Mouse (Mus musculus): ENCODE results near the gene Rasgrf2. TPM values are rescaled to one million over a fixed set of nuclear protein-coding genes. Genes with fewer than 3 reads are reported as not detected.

Gene Rasgrf2
- polyA plus RNA-seq, 1 experiment from 2014 or later, result 0.29 TPM

DNA sequence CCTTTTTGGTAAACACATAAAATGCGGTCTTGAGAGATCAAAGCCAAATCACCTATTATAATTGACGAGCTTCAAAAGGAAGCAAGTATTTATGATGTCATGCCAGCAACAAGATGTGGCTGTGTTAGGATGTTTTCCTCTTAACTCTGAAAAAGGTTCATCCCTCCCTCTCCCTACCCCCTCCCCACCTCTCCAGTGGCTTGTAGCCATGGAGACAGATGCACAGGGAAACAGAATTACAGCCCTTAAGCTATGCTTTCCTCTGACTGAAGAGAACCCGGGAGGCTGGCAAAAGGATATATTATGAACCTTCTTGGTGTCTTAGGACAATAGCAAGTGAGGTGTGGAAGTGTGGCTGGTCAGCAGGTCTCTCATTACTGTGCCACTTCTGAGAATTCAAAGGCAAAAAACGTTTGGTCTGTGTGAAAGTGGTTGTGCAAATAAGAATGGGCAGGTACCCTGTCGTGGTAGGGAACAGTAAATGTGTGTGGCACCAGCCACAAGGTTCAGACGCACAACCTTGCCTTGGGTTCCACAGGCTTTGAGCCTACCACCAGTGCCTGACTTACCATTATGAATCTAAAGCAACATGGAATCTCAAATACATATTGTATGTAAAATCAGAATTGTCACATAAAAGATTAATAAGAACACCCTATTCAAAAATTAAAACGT, 145.4 kb downstream of the Rasgrf2 start:
- WGBS, result 65% methylated on average over 7 of the region's 7 CpGs
- ATAC-seq (replicated peaks; ENCODE audit: insufficient number of reproducible peaks, insufficient read depth, low FRiP score, low read depth), result no peak
- Histone ChIP-seq H3K9ac (no peak overlapping the region), H3K27ac (no peak overlapping the region), H3K4me1 (replicated peaks) (0 out of 2 replicates have a peak, but pooled peaks cover 2% of the 10 kb centered on the region), H3K36me3 (no peaks in the 10 kb centered on the region), H3K4me2 (no peak overlapping the region), H3K9me3 (replicated peaks) (no peaks in the 10 kb centered on the region), H3K4me3 (no peak overlapping the region), H3K27me3 (no peaks in the 10 kb centered on the region)

DNA sequence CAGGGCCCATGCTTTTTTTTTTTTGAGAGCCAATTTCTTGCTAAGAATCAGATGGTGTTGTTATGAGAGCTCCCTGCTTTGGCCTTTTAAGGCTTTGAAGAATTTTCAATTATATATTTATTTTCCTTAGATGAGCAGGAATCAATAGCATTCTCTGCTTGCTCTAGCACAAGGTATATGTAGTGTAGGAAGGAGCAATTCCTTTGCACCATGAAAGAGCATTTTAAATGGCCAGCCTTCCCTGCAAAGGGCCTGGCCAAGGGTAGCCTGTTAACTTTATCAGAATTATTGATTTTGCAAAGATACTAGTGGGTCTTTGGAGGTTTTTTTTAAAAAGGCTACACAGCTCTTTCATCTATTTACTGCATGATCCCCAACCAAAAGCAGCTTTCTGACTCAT, 146.4 kb downstream of the Rasgrf2 start:
- Histone ChIP-seq H3K27me3 (no peaks in the 10 kb centered on the region), H3K4me1 (replicated peaks) (no peaks in the 10 kb centered on the region), H3K9me3 (replicated peaks) (no peaks in the 10 kb centered on the region), H3K9ac (no peak overlapping the region), H3K4me3 (no peak overlapping the region), H3K4me2 (no peak overlapping the region), H3K36me3 (no peaks in the 10 kb centered on the region), H3K27ac (no peak overlapping the region)
- no peak for ATAC-seq (replicated peaks; ENCODE audit: insufficient number of reproducible peaks, insufficient read depth, low FRiP score, low read depth)

DNA sequence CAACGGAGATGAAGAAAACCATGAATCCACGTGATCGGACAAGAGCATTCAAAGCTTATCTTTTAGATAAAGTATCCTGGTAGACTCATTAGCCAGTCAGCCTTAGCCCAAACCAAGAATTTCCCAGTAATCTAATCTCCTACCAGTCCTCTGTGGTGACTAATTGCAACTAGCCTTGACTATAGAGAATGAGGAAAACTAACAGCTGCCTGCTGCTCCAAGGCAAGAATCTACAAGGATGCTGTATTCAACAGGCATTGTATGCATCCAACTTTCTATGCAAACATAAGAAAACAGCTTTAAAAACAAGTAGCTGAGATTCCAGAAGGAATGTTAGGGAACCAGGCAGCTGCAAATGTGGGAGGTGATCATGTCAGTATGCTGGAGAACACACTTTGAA, 149.4 kb downstream of the Rasgrf2 start:
- Histone ChIP-seq H3K4me3 (no peak overlapping the region), H3K4me2 (no peak overlapping the region), H3K27ac (no peak overlapping the region), H3K27me3 (no peaks in the 10 kb centered on the region), H3K9ac (no peak overlapping the region), H3K4me1 (replicated peaks) (no peaks in the 10 kb centered on the region), H3K9me3 (replicated peaks) (no peaks in the 10 kb centered on the region), H3K36me3 (no peaks in the 10 kb centered on the region)
- 21% methylated on average over 3 of the region's 3 CpGs for WGBS
- no peak for ATAC-seq (replicated peaks; ENCODE audit: insufficient number of reproducible peaks, insufficient read depth, low FRiP score, low read depth)

DNA sequence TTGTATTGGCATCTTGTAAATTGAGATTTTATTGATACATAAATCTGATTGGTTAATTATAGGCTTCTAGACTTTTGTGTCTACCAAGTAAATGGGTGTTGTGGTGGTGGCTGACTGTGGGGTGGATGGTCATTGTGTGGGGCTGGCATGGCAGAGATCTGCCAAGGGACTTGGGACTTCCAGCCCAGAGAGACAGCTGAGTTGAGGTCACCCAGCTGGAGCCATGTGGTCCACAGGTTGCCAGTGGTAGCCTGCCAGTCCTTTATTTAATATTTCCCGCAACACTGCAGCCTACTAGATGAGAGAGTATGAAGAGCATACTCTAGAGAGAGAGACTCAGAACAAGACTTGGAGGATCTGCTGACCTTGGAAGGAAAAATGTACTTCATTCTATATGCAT, 150.0 kb downstream of the Rasgrf2 start:
- H3K4me2 ChIP-seq, result no peak overlapping the region
- 97% methylated on average over 1 of the region's 1 CpGs for WGBS
- no peak overlapping the region for H3K4me3 ChIP-seq
- H3K9me3 ChIP-seq (replicated peaks), result no peaks in the 10 kb centered on the region
- no peak overlapping the region for H3K9ac ChIP-seq
- ATAC-seq (replicated peaks; ENCODE audit: insufficient number of reproducible peaks, insufficient read depth, low FRiP score, low read depth), result no peak
- H3K36me3 ChIP-seq, result no peaks in the 10 kb centered on the region
- no peaks in the 10 kb centered on the region for H3K4me1 ChIP-seq (replicated peaks)
- no peak overlapping the region for H3K27ac ChIP-seq
- H3K27me3 ChIP-seq, result no peaks in the 10 kb centered on the region

DNA sequence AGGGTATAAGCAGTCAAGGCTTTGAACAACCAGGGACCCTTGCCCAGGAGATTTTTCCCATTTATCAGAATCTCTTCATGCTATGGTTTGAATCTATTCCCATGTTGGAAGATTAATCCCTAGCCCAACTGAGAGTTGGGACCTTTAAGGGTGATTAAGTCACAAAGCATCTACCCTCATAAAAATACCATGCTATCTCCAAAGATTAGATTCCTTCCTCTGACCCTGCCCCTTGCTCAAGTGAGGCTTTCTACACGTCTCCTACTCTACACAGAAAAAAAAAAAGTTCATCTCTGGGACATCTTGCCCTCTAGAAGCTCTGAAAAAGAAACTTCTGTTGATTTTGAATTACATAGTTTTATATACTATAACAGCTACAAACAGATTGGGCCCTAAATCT, 154.5 kb downstream of the Rasgrf2 start:
- H3K27ac ChIP-seq, result no peak overlapping the region
- no peak overlapping the region for H3K9ac ChIP-seq
- H3K4me2 ChIP-seq, result no peak overlapping the region
- WGBS, result 23% methylated on average over 1 of the region's 1 CpGs
- H3K4me3 ChIP-seq, result no peak overlapping the region
- H3K36me3 ChIP-seq, result no peaks in the 10 kb centered on the region
- H3K9me3 ChIP-seq (replicated peaks), result no peaks in the 10 kb centered on the region
- ATAC-seq (replicated peaks; ENCODE audit: insufficient number of reproducible peaks, insufficient read depth, low FRiP score, low read depth), result no peak
- no peaks in the 10 kb centered on the region for H3K27me3 ChIP-seq
- no peaks in the 10 kb centered on the region for H3K4me1 ChIP-seq (replicated peaks)

DNA sequence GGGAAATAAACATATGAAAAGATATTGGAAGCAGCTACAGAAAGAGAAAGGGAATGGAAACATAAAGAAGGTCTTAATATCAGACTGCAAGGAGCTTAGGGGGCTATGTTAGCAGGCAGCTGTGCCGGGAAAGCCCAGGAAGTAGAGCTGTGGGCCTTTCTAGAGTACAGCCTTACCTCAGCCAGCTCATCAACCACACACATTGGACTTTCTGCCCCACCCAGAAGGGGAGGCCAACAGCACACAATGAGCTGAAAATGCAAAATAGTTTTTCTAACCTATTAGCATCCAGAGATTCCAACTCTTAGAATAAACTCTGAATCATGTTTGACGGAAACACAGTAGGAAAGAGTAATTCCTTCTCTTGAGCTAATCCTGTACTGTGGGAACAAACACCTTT, 154.9 kb downstream of the Rasgrf2 start:
- no peak for ATAC-seq (replicated peaks; ENCODE audit: insufficient number of reproducible peaks, insufficient read depth, low FRiP score, low read depth)
- no peaks in the 10 kb centered on the region for H3K27me3 ChIP-seq
- no peak overlapping the region for H3K4me2 ChIP-seq
- H3K27ac ChIP-seq, result no peak overlapping the region
- no peaks in the 10 kb centered on the region for H3K36me3 ChIP-seq
- no peak overlapping the region for H3K4me3 ChIP-seq
- no peaks in the 10 kb centered on the region for H3K9me3 ChIP-seq (replicated peaks)
- no peaks in the 10 kb centered on the region for H3K4me1 ChIP-seq (replicated peaks)
- H3K9ac ChIP-seq, result no peak overlapping the region
- WGBS, result 79% methylated on average over 2 of the region's 2 CpGs

DNA sequence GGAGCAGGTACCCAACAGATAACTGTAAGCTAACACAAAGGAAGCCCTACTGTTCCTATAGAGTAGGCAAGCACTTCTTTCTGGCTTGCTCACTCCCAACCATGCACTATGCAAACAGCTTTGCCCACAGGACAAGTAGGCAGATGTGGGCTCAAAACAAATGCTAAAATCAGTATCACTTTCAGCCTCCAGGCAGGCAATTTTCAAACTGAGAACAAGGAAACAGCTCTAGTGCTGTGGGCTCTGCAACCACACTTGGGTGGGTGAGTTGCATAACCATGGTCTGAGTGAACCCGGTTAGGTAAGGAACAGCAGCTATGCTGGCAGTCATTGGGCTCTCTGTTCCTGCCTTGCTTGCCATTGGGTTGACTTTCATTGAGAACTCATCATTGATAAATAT, 157.3 kb downstream of the Rasgrf2 start:
- no peaks in the 10 kb centered on the region for H3K4me1 ChIP-seq (replicated peaks)
- no peaks in the 10 kb centered on the region for H3K9me3 ChIP-seq (replicated peaks)
- H3K27me3 ChIP-seq, result no peaks in the 10 kb centered on the region
- no peak overlapping the region for H3K4me3 ChIP-seq
- no peak overlapping the region for H3K4me2 ChIP-seq
- no peaks in the 10 kb centered on the region for H3K36me3 ChIP-seq
- H3K9ac ChIP-seq, result no peak overlapping the region
- WGBS, result 76% methylated on average over 1 of the region's 1 CpGs
- H3K27ac ChIP-seq, result no peak overlapping the region
- ATAC-seq (replicated peaks; ENCODE audit: insufficient number of reproducible peaks, insufficient read depth, low FRiP score, low read depth), result no peak

DNA sequence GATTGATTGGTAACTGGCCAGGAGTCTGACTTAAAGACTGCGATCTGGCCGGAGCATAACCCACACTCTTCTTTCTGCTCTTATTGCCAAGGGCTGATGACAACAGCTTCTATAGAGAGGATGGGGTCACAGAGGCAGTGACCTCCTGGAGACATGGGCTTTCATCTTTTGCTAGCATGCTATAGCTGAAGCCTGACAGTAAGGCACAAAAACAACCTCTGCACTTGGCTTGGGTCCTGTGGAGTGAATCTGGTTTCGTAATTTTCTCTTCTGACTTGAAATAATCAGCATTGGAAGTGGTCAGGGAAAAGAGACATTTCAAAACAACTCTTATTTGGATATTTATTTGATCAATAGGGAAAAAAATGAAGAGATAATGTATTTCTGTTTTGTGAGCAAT, 160.2 kb downstream of the Rasgrf2 start:
- no peaks in the 10 kb centered on the region for H3K36me3 ChIP-seq
- ATAC-seq (replicated peaks; ENCODE audit: insufficient number of reproducible peaks, insufficient read depth, low FRiP score, low read depth), result no peak
- H3K27ac ChIP-seq, result no peak overlapping the region
- H3K4me2 ChIP-seq, result no peak overlapping the region
- 84% methylated on average over 3 of the region's 3 CpGs for WGBS
- H3K4me3 ChIP-seq, result no peak overlapping the region
- no peak overlapping the region for H3K9ac ChIP-seq
- no peaks in the 10 kb centered on the region for H3K9me3 ChIP-seq (replicated peaks)
- H3K27me3 ChIP-seq, result no peaks in the 10 kb centered on the region
- H3K4me1 ChIP-seq (replicated peaks), result no peaks in the 10 kb centered on the region

DNA sequence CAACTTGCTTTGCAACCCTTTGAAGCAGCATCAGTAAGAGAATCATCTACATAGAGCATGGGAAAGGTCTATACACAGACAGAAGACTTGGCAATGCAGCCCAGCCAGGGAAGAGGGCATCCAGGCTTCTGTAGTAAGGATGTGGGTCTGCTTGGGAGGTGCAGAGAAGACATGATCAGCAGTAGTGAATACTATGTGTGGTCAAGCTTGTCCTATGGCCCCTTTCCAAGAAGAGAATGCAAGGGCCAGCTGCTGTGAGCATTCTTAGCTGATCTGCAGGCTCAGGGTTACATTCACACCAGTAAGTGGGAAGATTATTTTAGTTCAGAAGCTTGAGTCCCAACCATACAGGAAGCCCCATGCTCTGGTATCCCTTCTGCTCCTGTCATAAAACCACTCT, 175.0 kb downstream of the Rasgrf2 start:
- H3K4me3 ChIP-seq, result no peak overlapping the region
- peak overlapping the region; percentile 12; the same call in 1 of the 2 replicates for H3K27ac ChIP-seq
- ATAC-seq (replicated peaks; ENCODE audit: insufficient number of reproducible peaks, insufficient read depth, low FRiP score, low read depth), result no peak
- H3K27me3 ChIP-seq, result no peaks in the 10 kb centered on the region
- H3K36me3 ChIP-seq, result no peaks in the 10 kb centered on the region
- H3K4me1 ChIP-seq (replicated peaks), result peaks cover 7% of the 10 kb centered on the region; the same call in 1 of the 2 replicates
- H3K4me2 ChIP-seq, result no peak overlapping the region
- H3K9ac ChIP-seq, result no peak overlapping the region
- H3K9me3 ChIP-seq (replicated peaks), result no peaks in the 10 kb centered on the region

DNA sequence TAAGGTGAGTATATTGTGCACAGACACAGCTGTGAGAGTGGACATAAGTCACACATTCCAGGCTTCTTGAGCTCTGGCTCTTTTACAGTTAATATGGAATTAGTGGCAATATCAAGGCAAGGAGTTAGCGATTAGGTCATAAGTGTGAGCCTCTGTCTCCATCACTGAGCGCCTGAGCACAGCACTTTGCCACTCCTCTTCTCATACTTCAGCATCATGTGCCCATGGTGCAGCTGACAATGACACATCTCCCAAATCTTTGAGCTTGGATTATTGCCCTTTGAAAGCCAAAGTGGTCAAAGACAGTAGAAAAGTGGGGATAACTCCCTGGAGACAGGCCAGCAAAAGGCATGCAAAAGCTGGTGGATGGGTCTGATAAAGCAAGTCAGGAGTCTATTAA, 175.8 kb downstream of the Rasgrf2 start:
- H3K4me2 ChIP-seq, result no peak overlapping the region
- H3K27ac ChIP-seq, result no peak overlapping the region
- 78% methylated on average over 2 of the region's 2 CpGs for WGBS
- H3K4me3 ChIP-seq, result no peak overlapping the region
- ATAC-seq (replicated peaks; ENCODE audit: insufficient number of reproducible peaks, insufficient read depth, low FRiP score, low read depth), result no peak
- H3K4me1 ChIP-seq (replicated peaks), result peaks cover 7% of the 10 kb centered on the region; the same call in 1 of the 2 replicates
- no peaks in the 10 kb centered on the region for H3K36me3 ChIP-seq
- H3K9me3 ChIP-seq (replicated peaks), result no peaks in the 10 kb centered on the region
- no peaks in the 10 kb centered on the region for H3K27me3 ChIP-seq
- H3K9ac ChIP-seq, result no peak overlapping the region

DNA sequence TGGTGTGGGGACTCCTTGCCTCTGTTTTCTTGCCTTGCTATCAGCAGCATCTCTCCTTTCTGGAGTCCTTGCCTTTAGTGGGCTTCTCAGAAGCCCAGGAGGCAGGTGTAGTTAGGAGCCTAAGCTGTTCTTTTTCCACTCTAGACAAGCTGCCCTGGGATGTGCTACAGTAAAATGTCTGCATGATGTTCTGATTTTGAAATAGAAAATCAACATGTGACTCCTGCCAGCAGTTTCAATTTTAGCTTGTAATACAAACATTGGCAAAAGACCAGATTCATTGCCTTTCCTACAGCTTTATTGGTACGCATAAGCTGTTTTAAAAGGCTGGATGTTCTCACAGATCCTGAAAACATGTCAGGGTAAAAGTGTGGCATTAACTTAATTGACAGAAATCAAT, 176.3 kb downstream of the Rasgrf2 start:
- Histone ChIP-seq H3K4me3 (no peak overlapping the region), H3K4me2 (no peak overlapping the region), H3K9ac (no peak overlapping the region), H3K4me1 (replicated peaks) (peaks cover 7% of the 10 kb centered on the region; the same call in 1 of the 2 replicates), H3K9me3 (replicated peaks) (no peaks in the 10 kb centered on the region), H3K36me3 (no peaks in the 10 kb centered on the region), H3K27ac (no peak overlapping the region), H3K27me3 (no peaks in the 10 kb centered on the region)
- ATAC-seq (replicated peaks; ENCODE audit: insufficient number of reproducible peaks, insufficient read depth, low FRiP score, low read depth), result no peak
- WGBS, result 67% methylated on average over 1 of the region's 1 CpGs

DNA sequence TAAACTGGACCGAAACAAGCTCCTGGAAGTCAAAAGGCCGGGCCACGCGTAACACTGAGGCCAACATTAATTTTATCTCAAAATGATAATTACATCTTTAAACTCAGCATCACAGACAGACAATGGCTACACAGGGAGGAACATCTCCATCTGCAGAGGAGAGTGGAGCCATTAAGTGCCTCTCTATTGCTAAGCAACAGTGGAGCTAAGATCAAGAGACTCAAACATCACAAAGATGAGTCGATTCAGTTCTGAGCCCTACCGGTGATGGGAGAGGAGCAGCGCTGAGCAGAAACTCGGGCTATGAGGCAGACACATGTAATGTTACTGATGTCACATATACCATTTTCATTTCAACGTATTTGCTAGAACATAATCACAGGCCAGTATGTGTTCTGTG, 191.3 kb downstream of the Rasgrf2 start:
- ATAC-seq (replicated peaks; ENCODE audit: insufficient number of reproducible peaks, insufficient read depth, low FRiP score, low read depth), result no peak
- no peak overlapping the region for H3K27ac ChIP-seq
- no peaks in the 10 kb centered on the region for H3K9me3 ChIP-seq (replicated peaks)
- H3K9ac ChIP-seq, result no peak overlapping the region
- no peak overlapping the region for H3K4me2 ChIP-seq
- H3K4me1 ChIP-seq (replicated peaks), result no peaks in the 10 kb centered on the region
- H3K27me3 ChIP-seq, result no peaks in the 10 kb centered on the region
- 88% methylated on average over 9 of the region's 9 CpGs for WGBS
- H3K36me3 ChIP-seq, result no peaks in the 10 kb centered on the region
- H3K4me3 ChIP-seq, result no peak overlapping the region

Measured in heart, embryonic 15.5 days (tissue).